Mouse (Mus musculus) embryo, embryonic 11.5 days (tissue): ENCODE measurements around the gene Fpr3.
"Not testable (repeated sequence)": the region's sequence is repeated elsewhere in the genome, so short reads cannot be mapped to it uniquely, and the experiment has no call there.

Experiments used
- DNase-seq: peaks from one replicate; pipeline ENCODE4 v3.0.0-alpha.2; 2012; ENCODE audit warnings: low read depth, low spot score

Gene Fpr3

GRCm38 (mm10) chr17:17882672-17883071 is 5.0 kb upstream of the Fpr3 start:
- DNase-seq, result no peak

- no peak for DNase-seq
Measured at GRCm38 (mm10) chr17:17883840-17884239, 3.8 kb upstream of the Fpr3 start, which contains the start of gene Fpr1. TSS of gene Fpr1 (minus strand) at chr17:17883940.

- no peak for DNase-seq
Measured at GRCm38 (mm10) chr17:17889732-17890425, 2.2 kb downstream of the Fpr3 start.

GRCm38 (mm10) chr17:17896039-17896438 is 8.4 kb downstream of the Fpr3 start:
- peak; percentile 38 for DNase-seq

GRCm38 (mm10) chr17:17899268-17899667 is 11.6 kb downstream of the Fpr3 start:
- DNase-seq, result no peak

GRCm38 (mm10) chr17:17900768-17901167 is 13.1 kb downstream of the Fpr3 start:
- DNase-seq, result no peak

GRCm38 (mm10) chr17:17909636-17910421 is 22.2 kb downstream of the Fpr3 start:
- DNase-seq, result peak; percentile 62

- not testable (repeated sequence) for DNase-seq
Measured at GRCm38 (mm10) chr17:17912618-17913017, 25.0 kb downstream of the Fpr3 start.

GRCm38 (mm10) chr17:17917376-17917775 is 29.7 kb downstream of the Fpr3 start:
- DNase-seq, result no peak

- DNase-seq, result no peak
Measured at GRCm38 (mm10) chr17:17917782-17918181, 30.1 kb downstream of the Fpr3 start.

GRCm38 (mm10) chr17:17973443-17973842 is 85.8 kb downstream of the Fpr3 start:
- DNase-seq, result no peak

GRCm38 (mm10) chr17:17981232-17981631 is 93.6 kb downstream of the Fpr3 start:
- not testable (repeated sequence) for DNase-seq

- DNase-seq, result no peak
Measured at GRCm38 (mm10) chr17:18004752-18005151, 117.1 kb downstream of the Fpr3 start.
